Mouse (Mus musculus): ENCODE measurements around the gene Pgghg. TPM values are rescaled to one million over a fixed set of nuclear protein-coding genes. Genes with fewer than 3 reads are reported as not detected.

Pgghg gene
- polyA plus RNA-seq, 1 experiment from 2014 or later, result 8.7 TPM

DNA sequence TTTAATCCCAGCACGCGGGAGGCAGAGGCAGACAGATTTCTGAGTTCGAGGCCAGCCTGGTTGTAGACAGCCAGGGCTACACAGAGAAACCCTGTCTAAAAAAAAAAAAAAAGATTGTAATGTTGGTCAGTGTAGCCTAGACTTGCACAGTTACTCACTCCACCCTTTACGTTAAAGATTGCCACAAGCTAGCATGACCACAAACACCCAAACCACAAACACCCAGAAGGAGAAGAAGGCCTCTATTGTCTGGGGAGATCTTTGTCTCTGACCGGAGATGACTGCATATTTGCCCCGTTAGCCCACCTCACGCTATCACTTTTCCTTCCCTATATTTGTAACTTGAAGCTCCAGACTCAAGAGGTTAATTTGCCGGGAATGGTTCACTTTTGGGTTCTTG, 40.5 kb downstream of the Pgghg start:
- Histone ChIP-seq H3K9ac (replicated peaks) (no peak overlapping the region), H3K27ac (no peak overlapping the region), H3K27me3 (no peaks in the 10 kb centered on the region), H3K4me3 (replicated peaks) (no peak overlapping the region), H3K36me3 (no peaks in the 10 kb centered on the region), H3K9me3 (no peaks in the 10 kb centered on the region), H3K4me2 (replicated peaks) (no peak overlapping the region), H3K4me1 (replicated peaks) (no peaks in the 10 kb centered on the region)
- no peak for ATAC-seq
- WGBS, result 95% methylated on average over 8 of the region's 8 CpGs

- no peaks in the 10 kb centered on the region for H3K4me1 ChIP-seq (replicated peaks)
- H3K9me3 ChIP-seq, result no peaks in the 10 kb centered on the region
- no peak overlapping the region for H3K4me3 ChIP-seq (replicated peaks)
- H3K4me2 ChIP-seq (replicated peaks), result no peak overlapping the region
- no peaks in the 10 kb centered on the region for H3K27me3 ChIP-seq
- no peak overlapping the region for H3K9ac ChIP-seq (replicated peaks)
- H3K36me3 ChIP-seq, result no peaks in the 10 kb centered on the region
- WGBS, result 91% methylated on average over 7 of the region's 7 CpGs
- no peak for ATAC-seq
- H3K27ac ChIP-seq, result no peak overlapping the region
Observed at GRCm38 (mm10) chr7:140982971-140983370, 41.8 kb downstream of the Pgghg start.

- H3K9ac ChIP-seq (replicated peaks), result no peak overlapping the region
- no peaks in the 10 kb centered on the region for H3K9me3 ChIP-seq
- no peaks in the 10 kb centered on the region for H3K27me3 ChIP-seq
- H3K27ac ChIP-seq, result no peak overlapping the region
- 87% methylated on average over 17 of the region's 17 CpGs for WGBS
- no peak overlapping the region for H3K4me2 ChIP-seq (replicated peaks)
- no peaks in the 10 kb centered on the region for H3K4me1 ChIP-seq (replicated peaks)
- no peaks in the 10 kb centered on the region for H3K36me3 ChIP-seq
- ATAC-seq, result no peak
- no peak overlapping the region for H3K4me3 ChIP-seq (replicated peaks)
Observed at GRCm38 (mm10) chr7:140987182-140988138, 46.3 kb downstream of the Pgghg start.

GRCm38 (mm10) chr7:140989022-140989421, 47.8 kb downstream of the Pgghg start:
- no peaks in the 10 kb centered on the region for H3K36me3 ChIP-seq
- no peak overlapping the region for H3K9ac ChIP-seq (replicated peaks)
- H3K27me3 ChIP-seq, result no peaks in the 10 kb centered on the region
- no peak overlapping the region for H3K4me2 ChIP-seq (replicated peaks)
- no peak for ATAC-seq
- WGBS, result 73% methylated on average over 4 of the region's 4 CpGs
- H3K4me3 ChIP-seq (replicated peaks), result no peak overlapping the region
- H3K4me1 ChIP-seq (replicated peaks), result no peaks in the 10 kb centered on the region
- H3K27ac ChIP-seq, result no peak overlapping the region
- H3K9me3 ChIP-seq, result no peaks in the 10 kb centered on the region

GRCm38 (mm10) chr7:140990185-140990584, 49.0 kb downstream of the Pgghg start:
- no peaks in the 10 kb centered on the region for H3K27me3 ChIP-seq
- H3K4me3 ChIP-seq (replicated peaks), result no peak overlapping the region
- no peaks in the 10 kb centered on the region for H3K9me3 ChIP-seq
- H3K4me1 ChIP-seq (replicated peaks), result no peaks in the 10 kb centered on the region
- ATAC-seq, result no peak
- H3K36me3 ChIP-seq, result no peaks in the 10 kb centered on the region
- WGBS, result 73% methylated on average over 6 of the region's 6 CpGs
- H3K27ac ChIP-seq, result no peak overlapping the region
- H3K9ac ChIP-seq (replicated peaks), result no peak overlapping the region
- no peak overlapping the region for H3K4me2 ChIP-seq (replicated peaks)

DNA sequence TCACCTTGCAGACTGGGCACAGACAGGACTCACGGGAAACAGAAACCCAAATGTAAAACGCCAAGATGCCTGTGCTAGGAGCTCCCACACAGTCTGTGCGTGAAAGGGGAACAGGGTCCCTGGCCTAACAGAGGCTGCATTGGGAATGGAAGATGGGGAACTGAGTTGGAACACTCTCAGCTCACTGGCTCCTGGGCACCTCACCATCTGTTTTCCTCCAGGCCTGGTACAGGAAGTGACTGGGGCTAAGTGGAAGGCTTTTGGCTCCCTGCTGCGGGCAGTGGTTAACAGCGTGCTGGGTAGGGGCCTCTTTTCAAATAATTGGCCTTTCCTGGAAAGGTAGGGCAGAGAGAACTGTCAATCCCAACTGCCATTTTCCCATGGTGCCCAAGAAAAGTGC, 49.4 kb downstream of the Pgghg start:
- no peak overlapping the region for H3K27ac ChIP-seq
- no peak for ATAC-seq
- H3K4me3 ChIP-seq (replicated peaks), result no peak overlapping the region
- no peak overlapping the region for H3K9ac ChIP-seq (replicated peaks)
- no peak overlapping the region for H3K4me2 ChIP-seq (replicated peaks)
- no peaks in the 10 kb centered on the region for H3K36me3 ChIP-seq
- no peaks in the 10 kb centered on the region for H3K9me3 ChIP-seq
- H3K4me1 ChIP-seq (replicated peaks), result no peaks in the 10 kb centered on the region
- H3K27me3 ChIP-seq, result no peaks in the 10 kb centered on the region
- WGBS, result 83% methylated on average over 5 of the region's 5 CpGs

- Histone ChIP-seq H3K4me1 (replicated peaks) (no peaks in the 10 kb centered on the region), H3K9me3 (no peaks in the 10 kb centered on the region), H3K27ac (no peak overlapping the region), H3K27me3 (no peaks in the 10 kb centered on the region), H3K4me3 (replicated peaks) (no peak overlapping the region), H3K4me2 (replicated peaks) (no peak overlapping the region), H3K36me3 (no peaks in the 10 kb centered on the region), H3K9ac (replicated peaks) (no peak overlapping the region)
- WGBS, result 86% methylated on average over 14 of the region's 14 CpGs
- ATAC-seq, result no peak
Observed at GRCm38 (mm10) chr7:140991117-140991689, 50.0 kb downstream of the Pgghg start.

Other genes starting within 250 kb of the Pgghg start
- not detected in 2 replicates for gene Olfr541, start 244.1 kb upstream of the Pgghg start, polyA plus RNA-seq (2015; fragmentation: Nextera tagmentation; extraction: Ambion mirVana)
- not detected in 2 replicates for gene Cyp2e1, start 177.7 kb upstream of the Pgghg start, polyA plus RNA-seq (2015; fragmentation: Nextera tagmentation; extraction: Ambion mirVana)
- gene Syce1, start 153.5 kb upstream of the Pgghg start, polyA plus RNA-seq (2015; fragmentation: Nextera tagmentation; extraction: Ambion mirVana), result 0.22 and 0.24 TPM in 2 replicates
- gene Zfp941, start 119.2 kb upstream of the Pgghg start, polyA plus RNA-seq (2015; fragmentation: Nextera tagmentation; extraction: Ambion mirVana), result 20.4 and 24.4 TPM in 2 replicates
- gene Urah, start 106.4 kb upstream of the Pgghg start, polyA plus RNA-seq (2015; fragmentation: Nextera tagmentation; extraction: Ambion mirVana), result not detected in 2 replicates
- not detected in 2 replicates for gene Scgb1c1, start 95.8 kb upstream of the Pgghg start, polyA plus RNA-seq (2015; fragmentation: Nextera tagmentation; extraction: Ambion mirVana)
- gene Odf3, start 93.6 kb upstream of the Pgghg start, polyA plus RNA-seq (2015; fragmentation: Nextera tagmentation; extraction: Ambion mirVana), result 0.13 TPM in 1 of 2 replicates, not detected in the other
- gene Gm45785, start 85.1 kb upstream of the Pgghg start, polyA plus RNA-seq (2015; fragmentation: Nextera tagmentation; extraction: Ambion mirVana), result not detected in 2 replicates
- gene Ric8a, start 84.4 kb upstream of the Pgghg start, polyA plus RNA-seq (2015; fragmentation: Nextera tagmentation; extraction: Ambion mirVana), result 89.3 and 98.1 TPM in 2 replicates
- gene Bet1l, start 83.8 kb upstream of the Pgghg start, polyA plus RNA-seq (2015; fragmentation: Nextera tagmentation; extraction: Ambion mirVana), result 37.7 and 38.0 TPM in 2 replicates
- gene Psmd13, start 59.4 kb upstream of the Pgghg start, polyA plus RNA-seq (2015; fragmentation: Nextera tagmentation; extraction: Ambion mirVana), result 287 and 302 TPM in 2 replicates
- 40.7 and 42.1 TPM in 2 replicates for gene Sirt3, start 59.1 kb upstream of the Pgghg start, polyA plus RNA-seq (2015; fragmentation: Nextera tagmentation; extraction: Ambion mirVana)
- gene Cox8b, start 40.9 kb upstream of the Pgghg start, polyA plus RNA-seq (2015; fragmentation: Nextera tagmentation; extraction: Ambion mirVana), result not detected in 2 replicates
- 0.17 and 0.18 TPM in 2 replicates for gene Nlrp6, start 20.5 kb upstream of the Pgghg start, polyA plus RNA-seq (2015; fragmentation: Nextera tagmentation; extraction: Ambion mirVana)
- 0.22 and 0.27 TPM in 2 replicates for gene Ifitm5, start 8.9 kb downstream of the Pgghg start, polyA plus RNA-seq (2015; fragmentation: Nextera tagmentation; extraction: Ambion mirVana)
- not detected in 2 replicates for gene Gm45717, start 14.5 kb downstream of the Pgghg start, polyA plus RNA-seq (2015; fragmentation: Nextera tagmentation; extraction: Ambion mirVana)
- gene Ifitm2, start 14.6 kb downstream of the Pgghg start, polyA plus RNA-seq (2015; fragmentation: Nextera tagmentation; extraction: Ambion mirVana), result 125 and 144 TPM in 2 replicates
- 10.2 and 10.3 TPM in 2 replicates for gene Ifitm1, start 25.8 kb downstream of the Pgghg start, polyA plus RNA-seq (2015; fragmentation: Nextera tagmentation; extraction: Ambion mirVana)
- gene Ifitm3, start 69.4 kb downstream of the Pgghg start, polyA plus RNA-seq (2015; fragmentation: Nextera tagmentation; extraction: Ambion mirVana), result 22.6 and 26.2 TPM in 2 replicates
- gene Ifitm6, start 76.5 kb downstream of the Pgghg start, polyA plus RNA-seq (2015; fragmentation: Nextera tagmentation; extraction: Ambion mirVana), result 0.51 and 0.54 TPM in 2 replicates
- not detected in 2 replicates for gene Gm17387, start 87.7 kb downstream of the Pgghg start, polyA plus RNA-seq (2015; fragmentation: Nextera tagmentation; extraction: Ambion mirVana)
- 44.1 and 48.3 TPM in 2 replicates for gene B4galnt4, start 119.7 kb downstream of the Pgghg start, polyA plus RNA-seq (2015; fragmentation: Nextera tagmentation; extraction: Ambion mirVana)
- gene Pkp3, start 136.8 kb downstream of the Pgghg start, polyA plus RNA-seq (2015; fragmentation: Nextera tagmentation; extraction: Ambion mirVana), result 0.14 and 0.15 TPM in 2 replicates
- 1.8 and 2.6 TPM in 2 replicates for gene Sigirr, start 159.2 kb downstream of the Pgghg start, polyA plus RNA-seq (2015; fragmentation: Nextera tagmentation; extraction: Ambion mirVana)
- 0.07 and 0.35 TPM in 2 replicates for gene Ano9, start 176.4 kb downstream of the Pgghg start, polyA plus RNA-seq (2015; fragmentation: Nextera tagmentation; extraction: Ambion mirVana)
- gene Ptdss2, start 181.0 kb downstream of the Pgghg start, polyA plus RNA-seq (2015; fragmentation: Nextera tagmentation; extraction: Ambion mirVana), result 77.4 TPM in 2 replicates
- 40.5 and 45.3 TPM in 2 replicates for gene Rnh1, start 231.5 kb downstream of the Pgghg start, polyA plus RNA-seq (2015; fragmentation: Nextera tagmentation; extraction: Ambion mirVana)